Comparison of ENCODE assay signal across 10 mouse cellular contexts in the genomic region with DNA sequence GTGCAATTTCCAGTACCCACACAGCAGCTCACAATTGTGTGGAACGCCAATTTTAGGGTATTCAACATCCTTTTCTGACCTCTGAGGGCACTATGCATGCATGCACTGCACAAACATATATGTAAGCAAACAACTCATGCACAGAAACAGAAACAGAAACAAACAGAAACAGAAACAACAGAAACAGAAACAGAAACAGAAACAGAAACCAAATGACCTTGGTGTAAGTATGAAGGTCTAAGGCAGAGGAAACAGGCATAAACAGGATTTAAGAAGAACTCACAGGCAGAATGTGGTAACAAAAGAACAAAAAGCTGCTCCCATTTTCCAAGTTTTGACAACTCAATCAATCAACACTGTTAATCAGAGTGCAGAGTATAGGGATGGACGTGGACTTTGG.
"Had no signal": no experiment of that assay in that cellular context is flagged by ENCODE, and none has a peak within 500 bp of the region (broad histone marks: within the 10 kb centered on the region; RNA-seq: fewer than 3 reads in every experiment).

No protein-coding gene starts in this region.

- H3K27ac ChIP-seq: layer of hippocampus, adult 2 months; limb, embryonic 13.5 days; liver, embryonic 14.5 days; midbrain, embryonic 15.5 days; neural tube, embryonic 13.5 days had no signal

- H3K4me3 ChIP-seq: layer of hippocampus, adult 2 months; limb, embryonic 13.5 days; midbrain, embryonic 15.5 days; neural tube, embryonic 13.5 days had no signal

- ATAC-seq: midbrain, embryonic 15.5 days had no signal

- DNase-seq: kidney, adult 2 months; kidney, postnatal 4 days; left cerebral cortex, postnatal 4 days; lung, adult 18-20 months; right cerebral cortex, postnatal 14 days had no signal
